Mouse (Mus musculus): Measurements from ENCODE around the gene Mrps18c. TPM values are rescaled to one million over a fixed set of nuclear protein-coding genes. Genes with fewer than 3 reads are reported as not detected.

The Mrps18c gene
- 10 to 100 TPM; 77.2 to 78.2 TPM for total RNA-seq (2021)
- 33.9 and 34.6 TPM in 2 replicates for polyA plus RNA-seq (2012; rRNA removed)
- long read RNA-seq, transcript Mrps18c-201 (6 exons, 638 nt) = major isoform, 58 of 72 reads
- long read RNA-seq, partial matches to known transcripts = 0 of 72 reads
- long read RNA-seq, other reads (novel, unspliced or antisense) = 10 of 72 reads

GRCm38 (mm10) chr5:100798165-100798860, at the start of gene Mrps18c, which contains the start of gene Helq:
Gene Mrps18c (plus strand): TSS chr5:100798627.
Gene Helq (minus strand): TSS chr5:100798598.
- 0 out of 2 replicates have a peak, but pooled peaks have one; percentile 50 for TF ChIP-seq EP300 (IDR thresholded peaks at IDR 0.05; ENCODE audit: insufficient read depth, low read depth, low read length)
- TF ChIP-seq POLR2A (IDR thresholded peaks at IDR 0.05; ENCODE audit: insufficient read depth, low read depth, low read length) = peak; percentile 73
- TF ChIP-seq CTCF (IDR thresholded peaks at IDR 0.05) = no peak
- no peaks in the 10 kb centered on the region; the same call in 1 of the 2 replicates for H3K36me3 ChIP-seq (ENCODE audit: control insufficient read depth, insufficient read depth, low read length)

GRCm38 (mm10) chr5:100750617-100751255, 47.7 kb upstream of the Mrps18c start:
- Histone ChIP-seq H3K4me3 (no peak overlapping the region), H3K79me2 (replicated peaks; ENCODE audit: control insufficient read depth, insufficient read depth, low read length) (no peaks in the 10 kb centered on the region), H3K36me3 (ENCODE audit: control insufficient read depth, insufficient read depth, low read length) (no peaks in the 10 kb centered on the region), H3K9ac (ENCODE audit: low read depth, low read length) (no peak overlapping the region), H3K27me3 (ENCODE audit: control insufficient read depth, insufficient read depth, low read length) (no peaks in the 10 kb centered on the region; the same call in 1 of the 2 replicates), H3K4me1 (ENCODE audit: control insufficient read depth, insufficient read depth, low read length) (no peaks in the 10 kb centered on the region), H3K27ac (no peak overlapping the region)
- WGBS = 72% methylated on average over 10 of the region's 10 CpGs
- TF ChIP-seq EP300 (IDR thresholded peaks at IDR 0.05; ENCODE audit: insufficient read depth, low read depth, low read length) = no peak
- TF ChIP-seq CTCF (IDR thresholded peaks at IDR 0.05) = no peak
- no peak for TF ChIP-seq POLR2A (IDR thresholded peaks at IDR 0.05; ENCODE audit: insufficient read depth, low read depth, low read length)
- intact Hi-C loops (cut with DNase I) = no loop called here
- peak in 1 of 2 experiments; percentile 12 for DNase-seq

More at GRCm38 (mm10) chr5:100798165-100798860, at the start of gene Mrps18c, which contains the start of gene Helq:
- H3K4me3 ChIP-seq = peak within 1 kb of the TSS; percentile 84
- DNase-seq = peak; percentile 88 to 90
- no peaks in the 10 kb centered on the region for H3K27me3 ChIP-seq (ENCODE audit: control insufficient read depth, insufficient read depth, low read length)
- peak within 1 kb of the TSS; percentile 74 for H3K9ac ChIP-seq (ENCODE audit: low read depth, low read length)
- peaks cover 2% of the 10 kb centered on the region; the same call in 1 of the 2 replicates for H3K4me1 ChIP-seq (ENCODE audit: control insufficient read depth, insufficient read depth, low read length)
- H3K27ac ChIP-seq = peak within 1 kb of the TSS; percentile 53; the same call in 1 of the 2 replicates
- H3K79me2 ChIP-seq (replicated peaks; ENCODE audit: control insufficient read depth, insufficient read depth, low read length) = no peaks in the 10 kb centered on the region
- under 1% methylated on average over 67 of the region's 67 CpGs for WGBS
- intact Hi-C loops (cut with DNase I) = loop anchor here (2.0 to 5.0 kb wide), 4 partner anchors 22 to 381 kb away; partner anchors contain the start of genes Abraxas1 and Sec31a

- Histone ChIP-seq H3K79me2 (replicated peaks; ENCODE audit: control insufficient read depth, insufficient read depth, low read length) (no peaks in the 10 kb centered on the region), H3K4me3 (no peak overlapping the region), H3K27me3 (ENCODE audit: control insufficient read depth, insufficient read depth, low read length) (no peaks in the 10 kb centered on the region; the same call in 1 of the 2 replicates), H3K9ac (ENCODE audit: low read depth, low read length) (no peak overlapping the region), H3K4me1 (ENCODE audit: control insufficient read depth, insufficient read depth, low read length) (no peaks in the 10 kb centered on the region), H3K36me3 (ENCODE audit: control insufficient read depth, insufficient read depth, low read length) (no peaks in the 10 kb centered on the region), H3K27ac (no peak overlapping the region)
- intact Hi-C loops (cut with DNase I) = no loop called here
- TF ChIP-seq EP300 (IDR thresholded peaks at IDR 0.05; ENCODE audit: insufficient read depth, low read depth, low read length) (no peak), CTCF (IDR thresholded peaks at IDR 0.05) (no peak)
- WGBS = 51% methylated on average over 4 of the region's 4 CpGs
- no peak for DNase-seq
Measured at GRCm38 (mm10) chr5:100751655-100752054, 46.8 kb upstream of the Mrps18c start.

GRCm38 (mm10) chr5:100753407-100753806, 45.0 kb upstream of the Mrps18c start:
- Histone ChIP-seq H3K79me2 (replicated peaks; ENCODE audit: control insufficient read depth, insufficient read depth, low read length) (no peaks in the 10 kb centered on the region), H3K9ac (ENCODE audit: low read depth, low read length) (no peak overlapping the region), H3K36me3 (ENCODE audit: control insufficient read depth, insufficient read depth, low read length) (no peaks in the 10 kb centered on the region), H3K4me1 (ENCODE audit: control insufficient read depth, insufficient read depth, low read length) (no peaks in the 10 kb centered on the region), H3K4me3 (no peak overlapping the region), H3K27ac (no peak overlapping the region), H3K27me3 (ENCODE audit: control insufficient read depth, insufficient read depth, low read length) (no peaks in the 10 kb centered on the region; the same call in 1 of the 2 replicates)
- DNase-seq = no peak
- WGBS = 79% methylated on average over 7 of the region's 7 CpGs
- no peak for TF ChIP-seq POLR2A (IDR thresholded peaks at IDR 0.05; ENCODE audit: insufficient read depth, low read depth, low read length)
- TF ChIP-seq CTCF (IDR thresholded peaks at IDR 0.05) = no peak
- no peak for TF ChIP-seq EP300 (IDR thresholded peaks at IDR 0.05; ENCODE audit: insufficient read depth, low read depth, low read length)
- intact Hi-C loops (cut with DNase I) = no loop called here

- H3K36me3 ChIP-seq (ENCODE audit: control insufficient read depth, insufficient read depth, low read length) = no peaks in the 10 kb centered on the region
- H3K27me3 ChIP-seq (ENCODE audit: control insufficient read depth, insufficient read depth, low read length) = no peaks in the 10 kb centered on the region
- no peak for DNase-seq
- H3K27ac ChIP-seq = no peak overlapping the region
- intact Hi-C loops (cut with DNase I) = no loop called here
- no peak for TF ChIP-seq CTCF (IDR thresholded peaks at IDR 0.05)
- TF ChIP-seq EP300 (IDR thresholded peaks at IDR 0.05; ENCODE audit: insufficient read depth, low read depth, low read length) = no peak
- TF ChIP-seq POLR2A (IDR thresholded peaks at IDR 0.05; ENCODE audit: insufficient read depth, low read depth, low read length) = no peak
- no peak overlapping the region for H3K4me3 ChIP-seq
- no peak overlapping the region for H3K9ac ChIP-seq (ENCODE audit: low read depth, low read length)
- WGBS = 90% methylated on average over 5 of the region's 5 CpGs
- H3K79me2 ChIP-seq (replicated peaks; ENCODE audit: control insufficient read depth, insufficient read depth, low read length) = no peaks in the 10 kb centered on the region
- H3K4me1 ChIP-seq (ENCODE audit: control insufficient read depth, insufficient read depth, low read length) = no peaks in the 10 kb centered on the region
Measured at GRCm38 (mm10) chr5:100758121-100758520, 40.3 kb upstream of the Mrps18c start.

All from heart, adult 2 months (tissue).